ENCODE assay signal across 8 mouse cellular contexts in genomic region chr17:83525596-83525995, GRCm38 (mm10). TPM values are rescaled to one million over a fixed set of nuclear protein-coding genes. Genes with fewer than 3 reads are reported as not detected.
DNase-seq lines count a peak whose midpoint lies in the region; ATAC-seq lines count a peak whose summit lies in the region.

No protein-coding gene starts in this region.

- H3K4me3 ChIP-seq in forebrain, embryonic 13.5 days, result no peak overlapping the region

- peaks cover 38% of the 10 kb centered on the region for H3K4me1 ChIP-seq in forebrain, embryonic 13.5 days

- no peak; the same call in 1 of the 2 replicates for ATAC-seq in forebrain, embryonic 13.5 days

- H3K9ac ChIP-seq in forebrain, embryonic 13.5 days, result no peak overlapping the region

- H3K27me3 ChIP-seq in forebrain, embryonic 13.5 days, result peaks cover 5% of the 10 kb centered on the region; the same call in 1 of the 2 replicates

- H3K27ac ChIP-seq in forebrain, embryonic 13.5 days, result peak overlapping the region; percentile 41

- peak; percentile 50 for DNase-seq in embryo, embryonic 10.5 days (ENCODE audit: low spot score)
- DNase-seq in embryo, embryonic 10 days (ENCODE audit: low spot score), result no peak
- DNase-seq in lung, postnatal 10 days, result peak; percentile 12
- no peak for DNase-seq in lung, adult 18-20 months
- DNase-seq in naive thymus-derived CD4-positive, alpha-beta T cell, adult 2 months (ENCODE audit: low read depth), result peak; percentile 50
- DNase-seq in cerebellum, adult 9-11 months, result no peak
- DNase-seq in urinary bladder, postnatal 14 days (ENCODE audit: low spot score), result no peak

- no peaks in the 10 kb centered on the region for H3K36me3 ChIP-seq in forebrain, embryonic 13.5 days (ENCODE audit: poor library complexity, severe bottlenecking)

- WGBS in forebrain, embryonic 13.5 days, result under 1% methylated on average over 8 of the region's 8 CpGs

- H3K4me2 ChIP-seq in forebrain, embryonic 13.5 days, result peak overlapping the region; percentile 36

- no peaks in the 10 kb centered on the region for H3K9me3 ChIP-seq in forebrain, embryonic 13.5 days (replicated peaks)

RNA-seq across cellular contexts. Expression of gene Cox7a2l, which starts 8.5 kb away (rescaled TPM):
- polyA plus RNA-seq in forebrain, embryonic 13.5 days (2015; fragmentation: Nextera tagmentation; extraction: Ambion mirVana), result 180 and 182 TPM in 2 replicates

Comparison
In these comparisons a context has a peak if more than half of its experiments do, and no peak if none do; other contexts are left out.
1. DNase-seq: peak in embryo, embryonic 10.5 days (single experiment), lung, postnatal 10 days (single experiment) and naive thymus-derived CD4-positive, alpha-beta T cell, adult 2 months (single experiment); none in embryo, embryonic 10 days (single experiment), lung, adult 18-20 months (0 of 2), cerebellum, adult 9-11 months (single experiment) and urinary bladder, postnatal 14 days (single experiment).